Mouse (Mus musculus): Measurements from ENCODE around the gene Kcnh6. TPM values are rescaled to one million over a fixed set of nuclear protein-coding genes. Genes with fewer than 3 reads are reported as not detected.

Kcnh6 gene
- polyA plus RNA-seq, 1 experiment from 2014 or later, result 0.20 TPM

GRCm38 (mm10) chr11:106046584-106046983 lies 38.7 kb downstream of the Kcnh6 start:
- no peak for ATAC-seq (ENCODE audit: insufficient number of reproducible peaks, insufficient read depth, low FRiP score, low read depth)
- H3K4me3 ChIP-seq (ENCODE audit: control insufficient read depth in 1 of 2, insufficient read depth in 1 of 2, low read depth in 1 of 2, low read length in 2 of 2), result no peak overlapping the region
- no peaks in the 10 kb centered on the region for H3K27me3 ChIP-seq (ENCODE audit: control insufficient read depth, insufficient read depth, low read length)
- H3K27ac ChIP-seq (replicated peaks in 1 of 2; ENCODE audit: control insufficient read depth in 1 of 2, insufficient read depth in 1 of 2, low read depth in 2 of 2, low read length in 2 of 2), result no peak overlapping the region
- no peak overlapping the region for H3K9ac ChIP-seq (ENCODE audit: low read length)
- no peaks in the 10 kb centered on the region for H3K9me3 ChIP-seq (ENCODE audit: control insufficient read depth, low read length)
- 81% methylated on average over 9 of the region's 9 CpGs for WGBS
- no peaks in the 10 kb centered on the region; a peak in 1 of 4 replicates for H3K4me1 ChIP-seq (ENCODE audit: control insufficient read depth in 2 of 2, insufficient read depth in 2 of 2, low read length in 2 of 2)
- H3K4me2 ChIP-seq (ENCODE audit: low read length), result no peak overlapping the region
- peaks cover 50% of the 10 kb centered on the region for H3K36me3 ChIP-seq (ENCODE audit: control insufficient read depth, insufficient read depth, low read length)

- Histone ChIP-seq H3K4me3 (ENCODE audit: control insufficient read depth in 1 of 2, insufficient read depth in 1 of 2, low read depth in 1 of 2, low read length in 2 of 2) (no peak overlapping the region), H3K27me3 (ENCODE audit: control insufficient read depth, insufficient read depth, low read length) (no peaks in the 10 kb centered on the region), H3K4me1 (ENCODE audit: control insufficient read depth in 2 of 2, insufficient read depth in 2 of 2, low read length in 2 of 2) (no peaks in the 10 kb centered on the region), H3K27ac (replicated peaks in 1 of 2; ENCODE audit: control insufficient read depth in 1 of 2, insufficient read depth in 1 of 2, low read depth in 2 of 2, low read length in 2 of 2) (no peak overlapping the region), H3K9me3 (ENCODE audit: control insufficient read depth, low read length) (no peaks in the 10 kb centered on the region), H3K4me2 (ENCODE audit: low read length) (no peak overlapping the region), H3K36me3 (ENCODE audit: control insufficient read depth, insufficient read depth, low read length) (peaks cover 99% of the 10 kb centered on the region), H3K9ac (ENCODE audit: low read length) (no peak overlapping the region)
- no peak for ATAC-seq (ENCODE audit: insufficient number of reproducible peaks, insufficient read depth, low FRiP score, low read depth)
- WGBS, result 82% methylated on average over 2 of the region's 2 CpGs
Measured at GRCm38 (mm10) chr11:106053921-106054320, 46.0 kb downstream of the Kcnh6 start.

- 88% methylated on average over 8 of the region's 8 CpGs for WGBS
- no peaks in the 10 kb centered on the region for H3K9me3 ChIP-seq (ENCODE audit: control insufficient read depth, low read length)
- no peak for ATAC-seq (ENCODE audit: insufficient number of reproducible peaks, insufficient read depth, low FRiP score, low read depth)
- H3K9ac ChIP-seq (ENCODE audit: low read length), result no peak overlapping the region
- no peaks in the 10 kb centered on the region for H3K4me1 ChIP-seq (ENCODE audit: control insufficient read depth in 2 of 2, insufficient read depth in 2 of 2, low read length in 2 of 2)
- no peak overlapping the region for H3K4me2 ChIP-seq (ENCODE audit: low read length)
- H3K27ac ChIP-seq (replicated peaks in 1 of 2; ENCODE audit: control insufficient read depth in 1 of 2, insufficient read depth in 1 of 2, low read depth in 2 of 2, low read length in 2 of 2), result no peak overlapping the region
- H3K4me3 ChIP-seq (ENCODE audit: control insufficient read depth in 1 of 2, insufficient read depth in 1 of 2, low read depth in 1 of 2, low read length in 2 of 2), result no peak overlapping the region
- peaks cover 99% of the 10 kb centered on the region for H3K36me3 ChIP-seq (ENCODE audit: control insufficient read depth, insufficient read depth, low read length)
- H3K27me3 ChIP-seq (ENCODE audit: control insufficient read depth, insufficient read depth, low read length), result no peaks in the 10 kb centered on the region
Measured at GRCm38 (mm10) chr11:106054600-106054999, 46.7 kb downstream of the Kcnh6 start.

GRCm38 (mm10) chr11:106055341-106055740 lies 47.4 kb downstream of the Kcnh6 start:
- no peaks in the 10 kb centered on the region for H3K27me3 ChIP-seq (ENCODE audit: control insufficient read depth, insufficient read depth, low read length)
- no peak overlapping the region for H3K4me3 ChIP-seq (ENCODE audit: control insufficient read depth in 1 of 2, insufficient read depth in 1 of 2, low read depth in 1 of 2, low read length in 2 of 2)
- H3K36me3 ChIP-seq (ENCODE audit: control insufficient read depth, insufficient read depth, low read length), result peaks cover 97% of the 10 kb centered on the region
- no peak overlapping the region for H3K9ac ChIP-seq (ENCODE audit: low read length)
- no peak for ATAC-seq (ENCODE audit: insufficient number of reproducible peaks, insufficient read depth, low FRiP score, low read depth)
- WGBS, result 83% methylated on average over 6 of the region's 6 CpGs
- H3K27ac ChIP-seq (replicated peaks in 1 of 2; ENCODE audit: control insufficient read depth in 1 of 2, insufficient read depth in 1 of 2, low read depth in 2 of 2, low read length in 2 of 2), result no peak overlapping the region
- no peaks in the 10 kb centered on the region for H3K9me3 ChIP-seq (ENCODE audit: control insufficient read depth, low read length)
- no peaks in the 10 kb centered on the region for H3K4me1 ChIP-seq (ENCODE audit: control insufficient read depth in 2 of 2, insufficient read depth in 2 of 2, low read length in 2 of 2)
- no peak overlapping the region for H3K4me2 ChIP-seq (ENCODE audit: low read length)

- WGBS, result 84% methylated on average over 8 of the region's 8 CpGs
- no peaks in the 10 kb centered on the region for H3K9me3 ChIP-seq (ENCODE audit: control insufficient read depth, low read length)
- no peak overlapping the region for H3K4me2 ChIP-seq (ENCODE audit: low read length)
- H3K27me3 ChIP-seq (ENCODE audit: control insufficient read depth, insufficient read depth, low read length), result no peaks in the 10 kb centered on the region
- H3K4me3 ChIP-seq (ENCODE audit: control insufficient read depth in 1 of 2, insufficient read depth in 1 of 2, low read depth in 1 of 2, low read length in 2 of 2), result no peak overlapping the region
- H3K36me3 ChIP-seq (ENCODE audit: control insufficient read depth, insufficient read depth, low read length), result peaks cover 83% of the 10 kb centered on the region
- ATAC-seq (ENCODE audit: insufficient number of reproducible peaks, insufficient read depth, low FRiP score, low read depth), result no peak
- no peak overlapping the region for H3K9ac ChIP-seq (ENCODE audit: low read length)
- H3K4me1 ChIP-seq (ENCODE audit: control insufficient read depth in 2 of 2, insufficient read depth in 2 of 2, low read length in 2 of 2), result no peaks in the 10 kb centered on the region
- no peak overlapping the region for H3K27ac ChIP-seq (replicated peaks in 1 of 2; ENCODE audit: control insufficient read depth in 1 of 2, insufficient read depth in 1 of 2, low read depth in 2 of 2, low read length in 2 of 2)
Measured at GRCm38 (mm10) chr11:106056819-106057491, 49.0 kb downstream of the Kcnh6 start.

GRCm38 (mm10) chr11:106058020-106058419 lies 50.1 kb downstream of the Kcnh6 start:
- WGBS, result 75% methylated on average over 8 of the region's 8 CpGs
- no peak overlapping the region for H3K4me2 ChIP-seq (ENCODE audit: low read length)
- H3K4me1 ChIP-seq (ENCODE audit: control insufficient read depth in 2 of 2, insufficient read depth in 2 of 2, low read length in 2 of 2), result no peaks in the 10 kb centered on the region
- H3K36me3 ChIP-seq (ENCODE audit: control insufficient read depth, insufficient read depth, low read length), result peaks cover 72% of the 10 kb centered on the region
- no peak for ATAC-seq (ENCODE audit: insufficient number of reproducible peaks, insufficient read depth, low FRiP score, low read depth)
- H3K27ac ChIP-seq (replicated peaks in 1 of 2; ENCODE audit: control insufficient read depth in 1 of 2, insufficient read depth in 1 of 2, low read depth in 2 of 2, low read length in 2 of 2), result no peak overlapping the region
- H3K4me3 ChIP-seq (ENCODE audit: control insufficient read depth in 1 of 2, insufficient read depth in 1 of 2, low read depth in 1 of 2, low read length in 2 of 2), result no peak overlapping the region
- no peaks in the 10 kb centered on the region for H3K9me3 ChIP-seq (ENCODE audit: control insufficient read depth, low read length)
- no peak overlapping the region for H3K9ac ChIP-seq (ENCODE audit: low read length)
- H3K27me3 ChIP-seq (ENCODE audit: control insufficient read depth, insufficient read depth, low read length), result no peaks in the 10 kb centered on the region

GRCm38 (mm10) chr11:106060549-106060948 lies 52.6 kb downstream of the Kcnh6 start:
- Histone ChIP-seq H3K4me3 (ENCODE audit: control insufficient read depth in 1 of 2, insufficient read depth in 1 of 2, low read depth in 1 of 2, low read length in 2 of 2) (no peak overlapping the region), H3K4me1 (ENCODE audit: control insufficient read depth in 2 of 2, insufficient read depth in 2 of 2, low read length in 2 of 2) (0 out of 4 replicates have a peak, but pooled peaks cover 0 to 4% of the 10 kb centered on the region in 2 experiments), H3K9ac (ENCODE audit: low read length) (no peak overlapping the region), H3K9me3 (ENCODE audit: control insufficient read depth, low read length) (no peaks in the 10 kb centered on the region), H3K27me3 (ENCODE audit: control insufficient read depth, insufficient read depth, low read length) (no peaks in the 10 kb centered on the region), H3K36me3 (ENCODE audit: control insufficient read depth, insufficient read depth, low read length) (peaks cover 47% of the 10 kb centered on the region), H3K27ac (replicated peaks in 1 of 2; ENCODE audit: control insufficient read depth in 1 of 2, insufficient read depth in 1 of 2, low read depth in 2 of 2, low read length in 2 of 2) (no peak overlapping the region), H3K4me2 (ENCODE audit: low read length) (no peak overlapping the region)
- ATAC-seq (ENCODE audit: insufficient number of reproducible peaks, insufficient read depth, low FRiP score, low read depth), result no peak
- 65% methylated on average over 1 of the region's 1 CpGs for WGBS

GRCm38 (mm10) chr11:106061311-106061710 lies 53.4 kb downstream of the Kcnh6 start:
- Histone ChIP-seq H3K4me3 (ENCODE audit: control insufficient read depth in 1 of 2, insufficient read depth in 1 of 2, low read depth in 1 of 2, low read length in 2 of 2) (no peak overlapping the region), H3K27me3 (ENCODE audit: control insufficient read depth, insufficient read depth, low read length) (no peaks in the 10 kb centered on the region), H3K4me1 (ENCODE audit: control insufficient read depth in 2 of 2, insufficient read depth in 2 of 2, low read length in 2 of 2) (0 out of 4 replicates have a peak, but pooled peaks cover 0 to 4% of the 10 kb centered on the region in 2 experiments), H3K36me3 (ENCODE audit: control insufficient read depth, insufficient read depth, low read length) (peaks cover 39% of the 10 kb centered on the region), H3K27ac (replicated peaks in 1 of 2; ENCODE audit: control insufficient read depth in 1 of 2, insufficient read depth in 1 of 2, low read depth in 2 of 2, low read length in 2 of 2) (no peak overlapping the region), H3K9ac (ENCODE audit: low read length) (no peak overlapping the region), H3K9me3 (ENCODE audit: control insufficient read depth, low read length) (no peaks in the 10 kb centered on the region), H3K4me2 (ENCODE audit: low read length) (no peak overlapping the region)
- ATAC-seq (ENCODE audit: insufficient number of reproducible peaks, insufficient read depth, low FRiP score, low read depth), result no peak
- 82% methylated on average over 1 of the region's 1 CpGs for WGBS
